Mouse (Mus musculus): ENCODE measurements around the gene Olfr318.
"Not testable (repeated sequence)": the region's sequence is repeated elsewhere in the genome, so short reads cannot be mapped to it uniquely, and the experiment has no call there.

Olfr318 gene

GRCm38 (mm10) chr11:58723914-58724313 is at the start of gene Olfr318:
Gene Olfr318, minus strand, starts transcription at chr11:58724014.
- no peak for DNase-seq

DNA sequence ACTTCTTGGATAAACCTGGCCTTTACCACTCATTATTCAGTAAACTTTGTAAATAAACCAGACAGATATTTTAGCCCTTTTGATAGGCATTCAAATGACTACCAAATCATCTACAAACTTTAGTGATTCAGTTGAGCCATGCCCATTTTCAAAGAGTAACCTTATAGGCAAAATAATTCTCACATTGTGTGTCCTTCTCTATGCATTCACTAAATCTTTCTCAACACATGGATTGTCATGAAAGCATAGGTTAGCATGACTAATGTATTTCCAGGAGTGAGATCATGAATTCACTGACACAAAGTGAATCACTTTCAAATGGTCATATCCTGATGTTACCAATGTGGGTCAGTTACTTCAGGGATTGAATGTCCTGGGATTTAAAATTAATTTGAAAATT is 49.1 kb upstream of the Olfr318 start, which contains the start of gene Olfr315:
Gene Olfr315, plus strand, starts transcription at position 301 of the 400 bp plus-strand sequence.
- no peak for DNase-seq

DNA sequence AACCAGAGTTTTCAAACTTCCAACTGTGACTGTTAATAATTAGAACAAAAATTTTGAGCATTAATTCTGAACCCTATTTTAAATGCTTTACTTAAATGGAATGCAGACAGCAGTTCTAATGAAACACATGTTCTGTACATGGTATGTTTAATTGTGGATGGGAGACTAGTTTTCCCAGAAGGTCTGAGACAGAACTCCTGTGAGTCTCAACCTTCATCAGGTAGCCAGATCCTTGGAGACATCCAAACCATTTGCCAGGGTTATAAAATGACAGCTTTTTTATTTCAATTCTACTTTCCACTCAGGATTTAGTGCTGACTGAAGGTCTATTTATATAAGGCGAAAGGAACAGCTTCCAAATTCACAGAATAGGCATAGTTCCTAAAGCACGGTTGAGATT is 28.6 kb upstream of the Olfr318 start, which contains the start of gene Olfr316:
Gene Olfr316, plus strand, starts transcription at position 301 of the 400 bp plus-strand sequence.
- DNase-seq: no peak

- DNase-seq: not testable (repeated sequence)
Observed at GRCm38 (mm10) chr11:58751096-58751495, 27.3 kb upstream of the Olfr318 start.

DNA sequence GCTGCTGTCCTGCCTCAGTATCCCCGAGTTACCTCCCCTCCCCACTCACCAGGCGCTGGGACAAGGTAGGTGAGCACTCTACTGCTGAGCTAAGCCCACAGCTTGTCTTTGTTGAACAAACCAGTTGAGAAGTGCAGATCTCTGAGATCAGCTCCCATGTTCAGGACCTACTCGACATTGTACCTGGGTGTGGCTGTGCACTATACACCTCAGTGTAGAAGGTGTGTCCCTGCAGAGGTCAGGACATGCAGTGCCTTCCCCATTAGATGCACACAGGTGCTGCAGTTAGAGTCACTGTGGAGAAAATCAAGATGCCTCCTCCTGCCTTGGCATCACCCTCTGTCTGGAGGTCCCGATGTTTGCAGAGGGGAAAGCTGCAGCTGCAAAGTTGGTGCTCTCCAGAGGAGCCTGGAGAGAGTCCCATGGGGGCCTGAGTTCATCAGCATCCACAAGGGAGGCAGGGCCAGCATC is 15.0 kb upstream of the Olfr318 start, which contains the start of gene Olfr317:
Gene Olfr317, minus strand, starts transcription at position 421 of the 471 bp plus-strand sequence.
- DNase-seq: no peak

GRCm38 (mm10) chr11:58733372-58733771 is 9.6 kb upstream of the Olfr318 start:
- no peak for DNase-seq

DNA sequence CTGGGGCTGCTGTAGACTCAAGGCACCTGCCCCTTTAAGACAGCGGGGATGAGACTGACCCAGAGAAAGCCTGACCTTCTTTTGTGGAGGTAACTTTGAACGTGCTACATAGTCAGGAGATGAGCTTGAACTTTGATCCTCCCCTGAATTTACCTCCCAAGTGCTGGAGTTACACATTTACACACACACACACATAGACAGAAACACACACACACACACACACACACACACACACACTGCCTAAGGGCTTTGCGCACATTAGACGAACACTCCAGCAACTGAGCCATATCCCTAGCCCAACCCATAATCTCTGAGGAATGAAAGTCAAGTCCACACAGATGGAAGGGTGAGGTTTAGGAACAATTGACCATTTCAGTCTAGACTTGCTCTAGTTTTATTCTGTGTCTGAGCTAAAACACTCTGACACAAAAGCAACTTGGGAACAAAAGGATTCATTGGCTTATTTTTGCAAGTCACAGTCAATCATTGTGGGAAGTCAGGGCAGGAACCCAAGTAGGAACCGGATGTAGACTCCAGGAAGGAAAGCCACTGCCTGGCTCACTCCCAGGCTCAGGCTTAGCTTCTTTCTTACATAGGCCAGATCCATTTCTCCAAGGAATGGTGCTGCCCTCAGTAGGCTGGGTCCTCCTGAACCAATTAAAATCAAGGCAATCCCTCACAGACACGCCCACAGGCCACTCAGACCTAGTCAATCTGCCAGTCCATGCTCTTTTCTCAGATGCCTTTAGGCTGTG is 4.3 kb upstream of the Olfr318 start:
- peak; percentile 41 for DNase-seq

DNA sequence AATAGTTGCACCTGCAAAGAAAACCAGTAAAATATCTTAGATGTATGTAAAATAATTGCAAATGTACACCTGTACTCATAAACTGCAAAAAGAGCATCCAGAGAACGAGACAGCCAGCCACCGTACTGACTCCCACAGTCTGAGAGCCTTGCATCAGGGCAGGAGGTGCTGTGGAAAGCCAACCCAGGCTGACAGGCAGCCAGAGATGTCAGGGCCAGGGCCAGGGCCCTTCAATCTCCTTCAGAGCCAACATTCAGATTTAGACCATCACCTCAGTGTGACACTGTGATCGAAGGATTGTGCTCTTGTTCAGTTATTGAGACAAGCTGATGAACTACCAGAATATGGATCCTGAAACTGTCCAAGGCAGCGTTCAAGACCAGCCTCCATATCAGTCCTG is 4.1 kb downstream of the Olfr318 start:
- DNase-seq: no peak

DNA sequence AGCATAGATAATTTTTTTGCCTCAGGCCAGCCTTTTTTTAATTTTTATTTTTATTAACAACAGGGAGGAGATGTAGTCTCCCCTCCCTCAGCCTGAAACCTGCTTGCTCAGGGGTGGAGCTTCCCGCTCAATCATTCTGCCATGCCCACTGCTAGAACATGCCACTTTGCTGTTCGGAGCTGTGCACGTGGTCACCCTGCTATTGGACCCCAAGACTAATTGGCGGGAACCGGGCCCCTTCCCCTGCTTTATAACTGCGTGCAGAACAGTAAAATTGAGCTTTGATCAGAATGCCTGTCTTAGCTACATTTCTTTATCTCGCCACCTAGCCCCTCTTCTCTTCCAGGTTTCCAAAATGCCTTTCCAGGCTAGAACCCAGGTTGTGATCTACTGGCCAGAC is 6.1 kb downstream of the Olfr318 start:
- not testable (repeated sequence) for DNase-seq

DNA sequence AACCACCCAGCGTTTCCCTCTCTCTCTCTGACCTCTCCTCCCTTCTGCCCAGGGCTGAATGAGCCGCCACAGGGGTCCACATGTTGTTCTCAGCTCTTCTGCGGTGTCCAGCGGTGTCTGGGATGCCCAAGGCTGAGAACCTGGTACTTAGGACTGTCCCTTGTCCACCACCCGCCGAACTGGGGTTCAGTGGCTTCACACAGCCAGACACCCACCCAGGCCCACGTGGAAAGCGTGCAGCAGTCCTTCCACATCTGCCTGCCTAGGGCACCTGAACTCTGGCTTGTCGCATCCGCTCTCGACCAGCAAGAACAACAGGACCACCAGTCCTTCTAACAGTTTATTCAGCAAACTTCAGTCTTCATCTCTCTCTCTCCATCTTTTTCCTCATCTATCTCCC is 14.7 kb downstream of the Olfr318 start:
- no peak for DNase-seq

DNA sequence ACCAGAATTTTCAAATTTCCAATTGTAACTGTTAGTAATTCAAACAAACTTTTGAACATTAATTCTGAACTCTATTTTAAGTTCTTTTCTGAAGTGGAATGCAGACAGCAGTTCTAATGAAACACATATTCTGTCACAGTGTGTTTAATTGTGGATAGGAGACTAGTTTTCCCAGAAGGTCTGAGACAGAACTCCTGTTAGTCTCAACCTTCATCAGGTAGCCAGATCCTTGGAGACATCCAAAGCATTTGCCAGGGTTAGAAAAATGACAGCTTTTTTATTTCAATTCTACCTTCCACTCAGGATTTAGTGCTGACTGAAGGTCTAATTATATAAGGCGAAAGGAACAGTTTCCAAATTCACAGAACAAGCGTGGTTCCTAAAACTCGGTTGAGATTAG is 25.0 kb downstream of the Olfr318 start, which contains the start of gene Olfr319:
Gene Olfr319, plus strand, starts transcription at position 301 of the 400 bp plus-strand sequence.
- no peak for DNase-seq

GRCm38 (mm10) chr11:58680799-58681198 is 43.0 kb downstream of the Olfr318 start, which contains the start of gene Olfr320:
Gene Olfr320, plus strand, starts transcription at chr11:58681099.
- no peak for DNase-seq

DNA sequence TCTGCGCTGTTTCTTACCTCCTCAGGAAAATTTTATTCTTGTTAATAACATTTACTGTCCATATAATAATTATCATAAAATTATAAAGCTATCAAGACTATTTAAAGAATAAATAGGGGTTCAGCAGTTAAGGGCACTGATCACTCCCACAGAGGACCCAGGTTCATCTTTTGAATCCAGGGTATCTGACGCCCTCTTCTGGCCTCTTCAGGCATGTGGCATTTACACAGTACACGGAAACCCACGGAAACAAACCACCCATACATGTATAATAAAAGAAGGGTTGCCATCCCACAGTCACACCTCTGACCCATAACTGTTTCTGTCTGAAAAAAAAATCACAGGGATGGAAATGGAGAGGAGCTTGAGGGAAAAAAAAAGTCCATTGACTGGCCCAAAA is 52.0 kb downstream of the Olfr318 start:
- no peak for DNase-seq

DNA sequence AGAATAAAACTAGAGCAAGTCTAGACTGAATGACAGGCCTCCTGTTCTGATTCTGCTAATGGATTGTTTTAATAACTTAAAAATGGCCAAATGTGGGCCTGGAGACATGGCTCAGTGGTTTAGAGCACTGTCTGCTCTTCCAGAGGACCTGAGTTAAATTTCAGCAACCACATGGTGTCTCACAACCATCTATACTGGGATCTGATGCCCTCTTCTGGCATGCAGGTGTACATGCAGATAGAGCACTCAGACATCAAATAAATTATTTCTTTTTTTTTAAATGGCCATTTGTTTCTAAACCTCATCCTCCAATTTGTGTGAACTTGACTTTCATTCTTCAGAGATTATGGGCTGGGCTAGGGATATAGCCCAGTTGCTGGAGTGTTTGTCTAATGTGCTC is 54.6 kb downstream of the Olfr318 start:
- no peak for DNase-seq
